Mouse (Mus musculus): Measurements from ENCODE around the gene Map1lc3a.

GRCm38 (mm10) chr2:155283793-155284192 lies 7.7 kb downstream of the Map1lc3a start:
- TF ChIP-seq CTCF (IDR thresholded peaks at IDR 0.05; ENCODE audit: insufficient read depth, low read length), result no peak
- TF ChIP-seq POLR2A (IDR thresholded peaks at IDR 0.05; ENCODE audit: borderline replicate concordance, extremely low read depth, low read depth, low read length), result no peak

All from lung, adult 2 months (tissue).